Mouse (Mus musculus): ENCODE measurements around the gene Rtn4rl1.
"Not testable (repeated sequence)": the region's sequence is repeated elsewhere in the genome, so short reads cannot be mapped to it uniquely, and the experiment has no call there.

Rtn4rl1 gene

DNA sequence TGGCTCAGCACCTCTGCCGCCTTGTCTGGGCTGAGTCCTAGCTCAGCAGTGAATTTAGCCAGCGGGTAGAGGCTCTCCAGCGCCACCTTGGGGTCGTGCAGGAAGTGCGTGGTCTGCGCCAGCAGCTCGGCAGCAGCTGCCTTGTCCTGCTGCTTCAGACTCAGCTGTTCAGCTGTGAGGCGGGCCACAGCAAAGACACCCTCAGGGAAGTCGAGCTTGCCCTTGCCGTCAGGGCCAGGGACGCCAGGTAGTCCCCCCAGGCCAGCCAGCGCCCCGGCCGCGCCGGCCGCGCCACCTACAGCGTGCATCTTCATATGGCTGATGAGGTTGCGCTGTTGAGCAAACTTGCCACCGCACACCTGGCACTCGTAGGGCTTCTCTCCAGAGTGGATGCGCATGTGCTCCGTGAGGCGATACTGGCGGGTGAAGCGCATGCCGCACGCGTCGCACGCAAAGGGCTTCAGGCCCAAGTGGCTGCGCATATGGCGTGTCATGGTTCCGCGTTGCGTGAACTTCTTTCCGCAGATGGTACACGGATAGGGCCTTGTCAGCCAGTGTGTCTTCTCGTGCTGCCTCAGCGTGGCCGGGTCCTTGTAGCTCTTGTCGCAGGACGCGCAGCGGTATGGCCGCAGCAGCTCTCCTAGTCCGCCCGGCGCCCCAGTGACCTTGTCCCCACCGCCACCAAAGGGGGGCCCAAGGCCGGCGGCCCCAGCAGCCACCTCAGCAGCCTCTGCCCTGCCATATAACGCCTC lies 28.0 kb upstream of the Rtn4rl1 start:
- no peak for DNase-seq (ENCODE audit: low read depth, low spot score)

DNA sequence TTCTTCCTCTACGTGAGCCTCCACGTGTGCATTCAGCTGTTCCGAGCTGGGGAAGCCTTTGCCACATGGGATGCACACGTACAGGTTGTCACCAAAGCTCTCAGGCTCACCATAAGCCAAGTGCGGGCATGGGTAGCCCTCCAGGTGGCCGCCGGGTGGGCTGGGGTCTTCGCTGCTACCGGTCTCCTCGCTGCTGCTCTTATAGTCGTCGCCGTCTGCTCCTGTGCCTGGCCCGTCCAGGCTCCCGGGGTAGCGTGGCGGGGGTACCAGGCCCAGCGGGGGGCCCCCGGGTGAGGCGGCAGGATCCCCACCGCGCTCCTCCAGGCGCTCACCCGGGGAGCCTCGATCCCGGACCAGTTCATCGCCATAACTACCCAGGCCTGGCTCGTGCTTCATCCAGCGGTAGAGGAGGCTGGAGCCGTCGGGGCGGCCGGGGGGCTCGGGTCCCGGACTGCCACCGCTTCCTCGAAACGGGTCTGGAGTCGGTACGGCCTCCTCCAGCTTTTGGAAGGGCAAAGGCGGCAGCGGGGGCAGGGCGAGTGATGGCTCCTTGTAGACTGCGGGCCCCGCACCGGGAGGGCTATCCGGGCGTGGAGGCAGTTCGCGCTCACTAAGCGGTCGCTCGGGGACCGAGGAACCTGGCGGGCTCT lies 27.3 kb upstream of the Rtn4rl1 start:
- no peak for DNase-seq (ENCODE audit: low read depth, low spot score)

DNA sequence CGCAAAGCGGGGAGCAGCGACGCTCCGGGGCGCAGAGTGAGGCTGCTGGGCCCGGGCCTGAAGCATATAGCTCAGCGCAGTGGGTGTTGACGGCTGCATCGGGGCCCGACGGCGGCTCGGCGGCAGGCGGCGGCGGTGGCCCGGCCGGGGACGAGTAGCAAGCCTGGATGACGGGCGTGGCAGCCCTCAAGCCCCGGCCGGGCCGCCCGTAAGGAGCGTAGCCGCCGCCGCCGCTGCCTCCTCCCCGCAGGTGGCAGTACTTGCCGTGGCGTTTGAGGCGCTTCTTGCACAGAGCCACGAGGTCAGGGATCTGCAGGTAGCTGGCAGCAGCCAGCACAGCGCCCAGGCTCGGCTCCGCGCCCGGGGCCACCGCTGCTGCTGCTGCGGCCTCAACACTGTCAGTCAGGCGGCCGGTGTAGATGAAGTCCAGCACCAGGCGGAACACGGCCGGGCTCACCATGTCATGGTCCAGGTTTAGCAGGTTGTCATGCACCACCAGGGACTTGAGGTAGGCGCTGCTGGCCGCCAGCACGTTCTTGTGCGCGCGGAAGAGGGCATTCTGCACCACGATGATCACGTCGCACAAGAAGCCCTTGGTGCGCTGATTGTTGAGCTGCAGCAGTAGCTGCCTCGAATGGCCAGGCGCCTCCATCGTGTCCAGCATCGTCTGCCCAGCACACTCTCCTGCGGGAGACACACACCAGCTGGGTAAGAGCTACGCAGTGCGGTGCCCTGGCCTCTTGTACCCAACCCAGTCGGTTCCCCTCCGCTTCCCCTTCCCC lies 26.5 kb upstream of the Rtn4rl1 start:
- no peak for DNase-seq (ENCODE audit: low read depth, low spot score)

DNA sequence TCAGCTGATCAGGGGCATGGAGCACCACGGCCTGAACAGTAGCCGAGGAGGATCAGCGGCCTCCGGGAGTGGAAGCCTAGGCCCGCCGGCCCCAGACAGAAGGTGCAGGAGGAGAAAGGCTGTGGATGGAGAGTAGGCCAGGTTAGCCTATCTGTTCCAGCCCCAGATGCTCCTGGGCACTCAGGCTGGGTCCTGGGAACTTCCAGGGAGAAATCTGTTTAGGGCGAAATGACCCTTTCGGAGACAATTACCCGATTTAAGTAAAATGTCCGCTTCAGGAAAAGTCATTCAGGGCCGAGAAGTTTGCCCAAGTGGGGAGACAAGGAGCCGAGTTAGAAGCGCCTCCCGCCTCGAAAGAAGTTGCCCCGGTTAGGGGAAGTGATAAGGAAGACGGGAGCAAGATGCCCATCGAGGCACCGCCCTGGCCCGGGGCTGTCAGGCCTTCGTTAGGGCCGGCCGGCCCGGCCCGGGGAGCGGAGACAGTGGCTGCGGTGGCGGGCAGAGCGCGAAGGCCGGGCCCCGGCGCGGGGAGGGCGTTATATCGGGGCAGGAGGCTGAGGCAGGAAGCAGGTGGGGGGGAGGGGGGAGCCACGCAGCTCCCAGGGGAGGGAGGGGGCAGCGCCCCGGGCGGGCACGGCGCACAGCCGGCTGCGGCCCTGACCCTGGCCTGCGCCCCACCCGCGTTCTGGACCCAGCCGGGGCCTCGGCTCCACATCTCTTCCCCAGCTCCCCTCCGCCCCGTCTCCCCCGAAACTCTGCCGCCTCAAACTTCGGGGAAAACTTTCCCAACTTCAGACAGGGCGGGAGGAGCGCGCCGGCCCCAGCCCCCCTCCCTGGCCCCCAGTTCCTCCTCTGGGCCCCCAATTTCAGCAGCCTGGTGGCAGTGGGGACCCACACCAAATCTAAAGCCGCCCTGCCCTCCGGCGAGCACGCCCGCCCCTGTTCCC lies 25.7 kb upstream of the Rtn4rl1 start:
- DNase-seq (ENCODE audit: low read depth, low spot score), result peak; percentile 48

DNA sequence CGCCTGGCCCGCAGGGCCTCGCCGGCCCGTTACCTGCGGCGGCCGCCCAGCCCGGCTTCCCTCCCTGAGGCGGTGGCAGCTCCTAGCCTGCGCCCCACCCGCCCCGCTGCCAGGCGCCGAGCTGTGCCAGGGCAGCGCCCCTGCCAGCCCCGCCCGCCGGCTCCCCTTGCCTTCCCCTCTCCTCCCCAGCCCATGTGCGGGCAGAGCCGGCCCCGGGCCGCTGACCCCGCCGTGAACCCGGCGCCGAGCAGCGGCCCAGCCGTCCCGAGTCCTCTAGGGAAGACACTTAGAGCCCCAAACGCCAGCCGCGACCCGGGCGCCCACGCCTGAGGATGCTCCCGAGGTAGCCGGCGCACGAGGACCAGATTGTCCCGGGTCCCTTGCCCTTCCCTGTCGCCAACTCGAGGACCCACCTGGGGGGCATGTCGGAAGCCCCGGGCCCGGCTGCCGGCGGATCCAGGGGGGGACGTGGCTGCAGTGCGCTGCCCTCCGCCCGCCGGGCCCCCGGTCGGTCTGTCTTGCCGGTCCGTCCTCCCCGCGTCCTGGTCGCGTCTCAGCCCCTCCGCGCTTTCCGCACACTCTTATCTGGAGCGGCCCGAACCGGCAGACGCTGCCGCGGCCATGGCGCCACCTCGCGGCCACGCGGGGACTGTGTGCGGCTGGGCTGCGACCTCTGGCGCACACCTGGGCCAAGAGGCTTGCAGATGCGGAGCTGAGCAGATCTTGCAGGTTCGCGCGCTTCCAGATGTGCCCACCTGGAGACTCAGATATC lies 24.8 kb upstream of the Rtn4rl1 start:
- DNase-seq (ENCODE audit: low read depth, low spot score), result peak; percentile 88

DNA sequence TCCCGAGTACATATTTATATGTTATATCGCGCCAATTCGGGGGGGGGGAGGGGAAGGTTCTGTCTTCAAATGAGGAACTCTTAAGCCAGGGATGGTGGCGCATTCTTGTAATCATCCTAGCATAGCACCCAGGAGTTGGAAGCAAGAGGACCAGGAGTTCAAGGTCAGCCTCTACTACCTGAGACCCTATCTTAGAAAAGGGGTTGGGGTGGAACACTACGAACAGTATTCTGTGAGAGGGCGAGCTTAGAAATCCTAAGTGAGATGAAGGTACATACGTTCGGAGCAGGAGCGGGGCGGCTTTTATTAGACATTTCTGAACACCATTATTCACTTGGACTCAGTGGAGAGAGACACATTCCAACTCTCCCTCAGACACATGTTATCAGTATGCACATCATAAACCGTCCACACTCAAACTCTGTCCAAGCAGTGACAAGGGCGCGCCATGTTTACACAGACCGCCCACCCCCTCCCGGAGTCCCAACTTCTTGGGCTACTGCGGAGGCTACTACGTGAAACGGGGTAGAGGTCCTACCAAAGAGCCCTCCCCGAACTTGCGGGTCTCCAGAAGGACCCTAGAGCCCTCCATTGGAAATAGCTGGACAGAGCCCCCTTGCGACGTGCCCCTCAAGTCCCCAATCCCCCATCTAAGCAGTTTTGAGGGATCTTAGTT lies 24.0 kb upstream of the Rtn4rl1 start, which contains the start of gene Hic1:
Gene Hic1 (minus strand): TSS at position 115 of the 676 bp plus-strand sequence.
- DNase-seq (ENCODE audit: low read depth, low spot score), result no peak

DNA sequence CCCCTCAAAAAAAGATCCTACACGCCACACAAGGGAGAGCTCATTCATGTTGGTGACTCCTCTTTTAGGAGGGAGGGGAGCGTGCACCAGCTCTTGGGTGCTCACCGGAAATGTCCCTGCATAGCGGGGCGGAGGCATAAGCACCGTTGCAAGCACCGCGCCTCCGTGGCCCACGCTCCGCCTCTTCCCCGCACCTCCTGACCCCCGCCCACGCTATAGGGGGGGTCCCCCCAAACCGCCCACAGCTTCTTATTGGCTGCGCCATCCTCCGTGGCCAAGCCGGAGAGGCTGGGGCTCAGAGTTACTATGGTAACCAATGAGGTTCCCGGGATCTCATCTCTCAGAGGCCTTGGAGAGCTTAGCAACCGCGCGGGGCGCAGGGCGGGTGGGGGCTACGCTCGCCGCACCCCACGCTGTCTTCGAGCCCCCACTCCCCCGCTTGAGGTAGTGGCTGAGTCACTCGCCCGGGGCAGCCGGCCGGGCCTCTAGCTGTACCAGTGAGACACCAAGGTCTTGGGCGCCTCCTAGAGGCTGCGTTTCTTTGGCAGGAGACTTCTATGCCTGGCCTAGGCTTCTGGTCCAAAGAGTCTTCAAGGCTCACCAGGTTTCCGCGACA lies 23.3 kb upstream of the Rtn4rl1 start:
- DNase-seq (ENCODE audit: low read depth, low spot score), result peak; percentile 97

DNA sequence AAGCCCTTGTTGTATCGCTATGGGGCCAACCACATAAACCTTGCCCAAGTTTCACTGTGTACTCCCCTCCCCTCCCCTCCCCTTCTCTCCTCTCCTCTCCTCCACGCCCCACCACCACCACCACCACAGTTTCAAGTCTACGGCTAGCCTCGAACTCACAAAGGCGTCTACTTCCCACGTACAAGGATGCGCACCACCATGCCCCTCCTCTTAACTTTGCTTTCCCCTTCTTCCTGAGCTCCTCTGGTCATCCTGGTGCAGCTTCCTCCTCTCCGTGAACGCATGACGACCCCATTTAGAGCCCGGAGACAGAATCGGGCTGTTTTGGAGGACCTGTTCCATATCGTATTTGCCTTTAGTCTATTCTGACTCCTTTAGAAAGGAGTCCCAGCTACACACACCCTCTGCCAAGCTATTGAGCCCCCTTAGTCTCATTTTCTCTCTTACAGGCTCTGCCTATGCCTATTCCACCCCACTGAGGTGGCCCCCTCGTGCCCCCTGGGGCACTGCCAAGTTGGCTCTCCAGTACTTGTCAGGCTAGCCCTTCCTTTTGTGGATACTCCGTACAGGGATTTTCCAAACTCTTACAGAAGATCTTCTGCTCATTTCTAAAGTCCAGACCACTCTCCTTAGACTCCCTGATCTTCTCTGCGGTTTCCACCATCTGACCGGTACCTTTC lies 22.3 kb upstream of the Rtn4rl1 start:
- no peak for DNase-seq (ENCODE audit: low read depth, low spot score)

DNA sequence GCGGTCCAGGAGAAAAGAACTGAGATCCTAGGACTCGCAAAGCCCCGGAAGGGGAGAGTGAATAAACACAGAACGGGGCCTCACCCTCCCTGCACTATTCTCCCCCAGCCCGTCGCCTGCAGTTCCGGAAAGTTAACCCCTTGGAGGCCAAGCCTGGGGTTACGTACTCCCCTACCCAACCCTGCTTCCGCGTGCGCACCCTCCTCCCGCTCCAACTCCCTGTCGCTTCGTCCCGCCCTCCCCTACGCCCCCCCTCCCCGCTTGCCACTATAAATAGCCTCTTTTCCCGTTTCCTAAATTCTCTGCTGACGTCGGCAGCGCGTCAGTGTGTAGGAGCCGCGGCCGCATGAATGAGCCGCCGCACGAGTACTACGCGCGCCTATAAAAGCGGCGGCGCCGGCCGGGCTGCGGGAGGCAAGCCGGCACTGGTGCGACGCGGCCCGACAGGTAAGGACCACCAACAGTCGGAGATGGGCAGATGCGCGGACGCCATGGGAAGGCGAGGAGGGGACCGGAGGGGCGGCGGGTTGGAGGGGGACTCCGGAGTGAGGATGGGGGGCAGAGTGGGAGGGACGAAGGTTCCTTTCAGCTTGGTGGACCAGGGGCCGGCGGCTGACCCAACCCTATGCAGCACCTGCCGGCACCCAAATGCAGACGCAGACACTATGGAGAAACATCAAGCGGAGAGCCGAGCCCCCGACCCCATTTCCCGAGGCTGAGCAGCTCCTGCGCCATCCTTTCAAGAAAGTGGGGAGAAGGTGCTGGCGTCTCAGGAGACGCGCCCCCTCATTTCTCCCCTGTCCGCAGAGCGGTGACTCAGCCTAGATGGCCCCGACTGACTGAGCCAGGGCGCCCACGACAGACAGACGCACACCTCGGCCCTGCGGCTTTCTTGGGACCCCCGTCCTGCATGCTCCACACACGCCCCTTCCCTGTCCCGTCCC lies 21.2 kb upstream of the Rtn4rl1 start:
- DNase-seq (ENCODE audit: low read depth, low spot score), result no peak

DNA sequence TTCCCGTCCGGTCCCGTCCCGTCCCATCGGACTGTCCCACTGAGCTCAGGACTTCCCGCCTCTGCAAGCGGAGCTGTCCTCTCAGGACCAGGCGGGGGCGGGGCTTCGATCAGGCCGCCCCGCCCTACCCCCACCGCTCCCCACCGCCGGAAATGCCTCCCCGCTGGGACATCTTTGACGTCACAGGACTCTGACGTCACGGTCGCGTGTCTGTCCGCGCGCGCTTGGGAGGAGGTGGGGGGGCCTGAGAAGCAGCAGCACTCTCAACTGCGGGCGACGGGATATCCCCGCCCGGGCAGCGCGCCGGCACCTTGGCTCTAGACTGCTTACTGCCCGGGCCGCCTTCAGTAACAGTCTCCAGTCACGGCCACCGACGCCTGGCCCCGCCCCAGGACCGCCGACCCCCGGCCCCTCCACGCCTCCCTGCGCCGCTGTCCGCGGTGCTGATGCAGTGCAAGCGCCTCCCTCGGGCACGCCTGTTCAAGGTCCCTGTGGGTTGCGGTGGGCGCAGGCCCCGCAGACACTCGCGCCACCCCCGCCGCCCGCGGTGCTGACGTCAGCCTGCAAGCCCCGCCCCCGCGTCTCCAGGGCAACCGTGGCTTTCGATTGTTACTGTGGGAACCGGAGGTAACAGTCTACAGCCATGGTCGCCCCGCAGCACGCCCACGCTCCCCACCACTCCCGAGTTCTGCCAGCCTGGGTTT lies 20.3 kb upstream of the Rtn4rl1 start:
- peak; percentile 83 for DNase-seq (ENCODE audit: low read depth, low spot score)

DNA sequence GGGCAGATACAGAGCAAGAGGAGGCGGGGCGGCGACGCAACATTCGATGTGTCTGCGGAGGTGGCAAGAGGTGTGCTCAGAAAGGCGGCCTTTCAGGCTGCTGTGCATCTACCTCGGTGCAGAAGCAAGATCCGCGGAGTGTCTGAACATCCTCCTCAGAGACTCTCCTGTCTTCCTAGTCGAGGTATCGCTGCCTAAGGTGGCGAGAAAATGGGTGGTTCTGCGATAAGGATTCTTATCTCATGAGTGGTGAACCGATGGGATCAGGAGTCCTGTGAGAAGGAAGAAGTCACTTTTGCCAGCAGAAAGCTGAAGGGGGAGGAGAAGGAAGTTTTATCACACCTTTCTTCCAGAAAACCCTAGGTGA lies 19.8 kb upstream of the Rtn4rl1 start:
- DNase-seq (ENCODE audit: low read depth, low spot score), result no peak

DNA sequence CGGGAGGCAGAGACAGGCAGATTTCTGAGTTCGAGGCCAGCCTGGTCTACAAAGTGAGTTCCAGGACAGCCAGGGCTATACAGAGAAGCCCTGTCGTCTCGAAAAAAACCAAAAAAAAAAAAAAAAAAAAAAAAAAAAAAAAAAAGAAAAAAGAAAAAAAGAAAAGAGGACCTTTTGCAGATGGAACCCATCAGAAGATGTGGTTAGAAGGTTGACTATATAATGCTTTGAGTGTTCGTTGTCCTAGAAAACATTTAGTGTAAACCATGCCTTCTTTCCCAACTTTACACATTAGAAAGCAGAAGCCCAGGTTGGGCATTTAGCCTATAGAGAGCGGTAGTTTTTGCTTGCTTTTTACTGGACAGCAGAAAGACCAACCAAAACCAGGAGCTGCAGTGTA lies 19.0 kb upstream of the Rtn4rl1 start:
- not testable (repeated sequence) for DNase-seq (ENCODE audit: low read depth, low spot score)

DNA sequence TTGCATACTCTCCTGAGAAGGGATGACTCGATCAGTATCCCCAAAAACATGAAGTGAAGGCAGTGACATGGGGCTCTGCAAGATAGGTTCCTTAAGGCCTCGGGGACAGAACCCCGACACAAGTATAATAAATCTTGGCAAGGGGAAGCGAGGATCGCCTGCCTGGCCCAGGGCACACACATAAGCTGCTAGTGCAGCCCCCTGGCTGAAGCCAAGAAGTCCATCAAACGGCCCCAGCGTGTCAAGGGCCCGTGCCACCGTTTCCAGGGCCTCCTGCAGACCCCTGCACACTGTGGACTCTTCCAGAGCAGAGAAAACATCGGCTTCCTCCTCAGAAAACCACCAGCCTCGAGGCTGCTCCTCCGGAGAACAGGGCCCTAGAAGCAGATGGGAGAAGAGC lies 15.6 kb upstream of the Rtn4rl1 start:
- DNase-seq (ENCODE audit: low read depth, low spot score), result no peak

DNA sequence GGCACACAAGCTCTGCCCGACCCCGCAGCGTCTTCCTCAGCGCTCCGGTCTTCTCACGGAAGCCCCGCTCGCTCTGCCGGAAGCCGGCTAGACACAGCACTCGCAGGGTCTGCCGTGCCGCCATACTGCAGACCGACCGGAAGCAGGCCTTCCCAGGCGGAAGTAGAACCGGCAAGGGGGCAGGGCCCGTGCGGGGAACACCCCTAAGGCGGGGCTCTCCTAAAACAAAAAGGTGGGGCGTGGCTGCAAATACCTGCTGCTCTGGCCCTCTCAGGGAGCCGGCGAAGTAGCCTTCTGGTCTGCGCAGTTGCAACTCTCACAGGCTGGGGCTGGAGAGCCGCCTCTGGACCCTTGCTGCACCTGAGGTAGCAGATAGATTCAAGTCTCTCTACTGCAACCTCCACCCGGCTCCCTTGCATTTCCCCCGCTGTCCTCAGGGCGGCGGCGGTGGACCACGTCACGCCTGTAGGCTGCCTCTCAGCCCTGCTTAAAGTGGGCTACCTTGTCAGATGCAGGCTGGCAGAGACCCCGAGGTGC lies 14.8 kb upstream of the Rtn4rl1 start, which contains the start of gene Ovca2:
Gene Ovca2 (minus strand): TSS at position 164 of the 537 bp plus-strand sequence.
- DNase-seq (ENCODE audit: low read depth, low spot score), result peak; percentile 95

DNA sequence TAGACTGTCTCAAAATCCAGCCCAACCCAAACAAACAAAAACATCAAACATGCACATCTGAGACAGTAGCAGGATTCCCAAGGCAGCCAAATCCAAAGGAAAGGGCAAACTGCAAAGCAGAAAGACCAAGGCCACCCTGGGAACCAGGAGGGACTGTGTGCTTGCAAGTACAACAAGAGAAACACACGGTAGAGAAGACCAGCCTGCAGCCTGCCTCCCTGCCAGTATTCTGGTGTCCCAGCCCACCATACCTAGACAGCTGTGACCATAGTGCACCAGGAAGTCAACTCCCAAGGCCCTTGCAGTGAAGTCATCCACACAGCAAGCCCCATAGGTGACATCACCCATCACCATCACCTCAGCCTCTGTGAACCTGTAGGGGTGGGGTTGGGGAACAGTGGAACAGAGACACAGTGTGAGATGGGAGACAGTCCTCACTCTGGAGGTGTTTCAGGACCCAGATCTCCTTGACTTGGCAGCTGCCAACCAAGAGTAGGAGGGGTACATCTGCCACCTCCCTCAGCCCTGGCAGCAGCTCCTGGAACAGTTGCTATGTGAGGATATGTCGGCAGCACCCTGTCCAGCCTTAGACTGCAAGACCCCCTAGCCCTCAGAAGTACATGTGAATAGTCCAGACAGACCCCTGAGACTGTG lies 9.5 kb upstream of the Rtn4rl1 start:
- no peak for DNase-seq (ENCODE audit: low read depth, low spot score)

DNA sequence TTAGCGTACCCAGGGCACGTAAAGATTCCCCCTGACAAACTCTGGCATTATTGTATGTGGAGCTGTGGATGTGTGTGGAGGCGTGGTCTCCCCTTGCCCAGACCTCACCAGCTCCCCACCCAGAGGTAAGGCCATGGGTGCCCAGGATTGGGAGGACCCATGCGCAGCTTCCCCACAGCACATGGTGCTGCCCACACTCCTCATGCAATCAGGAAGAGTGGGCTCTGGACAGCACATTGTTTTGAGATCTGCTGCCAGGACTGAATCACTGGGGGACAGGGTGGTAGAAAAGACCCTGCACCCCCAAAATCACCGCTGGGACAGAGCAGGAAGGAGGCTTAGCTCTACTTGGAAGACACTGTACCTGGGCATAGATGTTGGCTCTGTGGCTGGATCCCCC lies 9.0 kb upstream of the Rtn4rl1 start:
- no peak for DNase-seq (ENCODE audit: low read depth, low spot score)

Measured in A20 (cell line).